Mouse (Mus musculus): ENCODE measurements around the gene Tlnrd1. TPM values are rescaled to one million over a fixed set of nuclear protein-coding genes. Genes with fewer than 3 reads are reported as not detected.

Gene Tlnrd1
- polyA plus RNA-seq, 1 experiment from 2014 or later = 12.8 TPM

DNA sequence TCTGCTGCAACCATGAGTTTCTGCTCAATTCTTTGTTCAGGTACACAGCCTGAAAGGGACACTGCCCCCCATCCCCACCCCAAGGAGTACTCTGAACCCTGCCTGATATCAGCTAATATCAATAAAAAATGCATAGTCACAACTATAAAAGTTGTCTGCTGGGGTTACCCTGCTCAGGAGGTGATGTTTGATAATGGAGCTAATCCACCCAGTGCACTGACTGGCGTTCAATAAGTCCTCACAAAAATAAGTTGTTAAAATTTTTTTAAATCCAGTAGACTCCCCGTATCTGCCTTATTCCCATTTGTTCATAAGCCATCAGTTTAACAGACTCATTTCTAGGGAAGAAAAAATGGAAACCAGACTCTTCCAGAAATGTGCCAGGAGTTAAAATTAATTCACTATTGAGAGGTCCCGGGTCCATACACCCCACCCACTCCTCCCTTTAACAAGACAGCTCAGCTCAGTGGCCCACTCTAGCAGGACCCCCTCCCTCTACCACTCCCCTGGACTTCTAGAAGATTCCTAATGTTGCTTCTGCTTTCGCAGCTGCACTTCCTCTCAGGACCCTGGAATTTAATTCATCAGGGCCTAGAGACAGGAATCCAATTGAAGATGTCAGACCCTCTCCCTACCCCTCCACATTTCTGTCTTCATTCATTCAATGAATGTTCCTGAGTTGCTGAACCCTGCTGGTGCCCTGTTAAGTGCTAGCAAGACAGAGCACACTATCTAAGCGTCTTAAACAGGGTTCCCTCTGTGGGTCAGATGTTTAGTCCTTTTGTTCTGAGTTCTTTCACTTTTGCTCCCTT is 32.3 kb downstream of the Tlnrd1 start:
- no peaks in the 10 kb centered on the region for H3K36me3 ChIP-seq (ENCODE audit: insufficient read depth, low read length)
- H3K27ac ChIP-seq = no peak overlapping the region
- ATAC-seq (replicated peaks; ENCODE audit: low FRiP score, low read depth) (no peak), DNase-seq (ENCODE audit: low spot score) (peak; percentile 14)
- no peaks in the 10 kb centered on the region for H3K9me3 ChIP-seq (replicated peaks; ENCODE audit: low read length)
- TF ChIP-seq CTCF (IDR thresholded peaks at IDR 0.05; ENCODE audit: low read depth) = no peak
- H3K9ac ChIP-seq (ENCODE audit: low read depth, low read length) = no peak overlapping the region
- no peak overlapping the region for H3K4me2 ChIP-seq (ENCODE audit: low read length)
- WGBS = 63% methylated on average over 5 of the region's 5 CpGs
- peaks cover 4% of the 10 kb centered on the region; the same call in 1 of the 2 replicates for H3K4me1 ChIP-seq (replicated peaks; ENCODE audit: insufficient read depth, low read length)
- H3K27me3 ChIP-seq (ENCODE audit: insufficient read depth, low read length) = no peaks in the 10 kb centered on the region
- H3K4me3 ChIP-seq (replicated peaks; ENCODE audit: low read depth, low read length) = no peak overlapping the region

DNA sequence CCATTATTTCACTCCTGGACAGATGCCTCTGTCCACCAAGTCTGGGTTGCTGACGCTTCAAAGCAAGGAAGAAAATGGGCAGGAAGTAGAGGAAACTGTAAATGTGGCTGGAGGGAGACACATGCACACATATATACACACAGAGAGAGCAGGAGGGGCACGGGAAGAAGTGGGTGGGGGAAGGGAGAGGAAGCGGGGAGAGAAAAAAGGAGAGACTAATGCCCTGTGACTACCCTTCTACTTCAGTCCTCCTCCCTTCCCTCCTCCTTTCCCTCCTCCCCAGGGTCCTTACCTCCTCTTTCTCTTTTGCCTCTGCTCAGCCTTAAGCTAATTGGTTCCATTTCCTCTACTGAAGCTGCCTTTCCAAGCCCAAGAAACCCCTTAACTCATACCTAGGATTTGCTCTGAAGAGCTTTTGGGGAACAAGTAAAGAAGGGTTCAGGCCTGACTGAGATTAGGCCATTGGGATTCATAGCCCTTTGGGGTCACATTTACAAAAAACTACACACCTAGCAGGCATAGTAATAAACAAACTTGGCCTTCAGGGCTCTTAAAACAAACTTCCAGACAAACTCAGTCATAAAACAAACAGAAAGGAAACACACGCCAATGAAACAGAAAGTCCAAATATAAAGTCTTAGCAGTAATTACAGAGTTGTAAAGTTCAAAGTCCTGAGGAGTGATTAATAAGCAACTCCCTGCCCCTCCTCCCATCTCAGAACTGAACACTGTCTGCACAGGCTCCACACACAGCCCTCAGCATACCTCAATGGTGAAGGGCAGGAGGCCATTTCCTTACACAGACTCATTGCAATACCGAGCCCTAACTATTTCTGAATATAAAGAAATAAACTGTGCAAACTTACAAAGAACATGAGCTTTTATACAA is 36.7 kb downstream of the Tlnrd1 start:
- Histone ChIP-seq H3K4me1 (replicated peaks; ENCODE audit: insufficient read depth, low read length) (peaks cover 4% of the 10 kb centered on the region; the same call in 1 of the 2 replicates), H3K9ac (ENCODE audit: low read depth, low read length) (no peak overlapping the region), H3K27ac (peak overlapping the region; percentile 67), H3K4me3 (replicated peaks; ENCODE audit: low read depth, low read length) (no peak overlapping the region), H3K36me3 (ENCODE audit: insufficient read depth, low read length) (no peaks in the 10 kb centered on the region), H3K4me2 (ENCODE audit: low read length) (no peak overlapping the region), H3K9me3 (replicated peaks; ENCODE audit: low read length) (no peaks in the 10 kb centered on the region), H3K27me3 (ENCODE audit: insufficient read depth, low read length) (no peaks in the 10 kb centered on the region)
- DNase-seq (ENCODE audit: low spot score) = peak; percentile 81
- 28% methylated on average over 5 of the region's 5 CpGs for WGBS
- TF ChIP-seq CTCF (IDR thresholded peaks at IDR 0.05; ENCODE audit: low read depth) = no peak
- peak; percentile 89 for ATAC-seq (replicated peaks; ENCODE audit: low FRiP score, low read depth)

DNA sequence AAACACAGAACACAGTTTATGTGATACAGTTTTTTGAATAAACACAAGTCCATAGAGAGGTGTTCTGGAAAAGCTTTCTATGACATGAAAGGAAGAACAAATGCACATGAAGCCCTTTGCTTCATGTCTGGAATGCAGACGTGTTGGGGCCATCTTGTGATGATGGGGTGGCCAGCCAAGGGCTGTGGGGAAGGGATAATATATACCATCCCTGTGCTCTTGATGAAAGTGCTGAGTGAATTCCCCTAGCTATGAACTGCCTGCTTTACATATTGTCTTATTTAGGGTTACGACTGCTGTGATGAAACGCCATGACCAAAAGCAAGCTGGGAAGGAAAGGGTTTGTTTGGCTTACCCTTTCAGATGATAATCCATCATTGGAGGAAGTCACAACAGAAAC is 39.3 kb downstream of the Tlnrd1 start:
- Histone ChIP-seq H3K27me3 (ENCODE audit: insufficient read depth, low read length) (no peaks in the 10 kb centered on the region), H3K9me3 (replicated peaks; ENCODE audit: low read length) (no peaks in the 10 kb centered on the region), H3K4me3 (replicated peaks; ENCODE audit: low read depth, low read length) (no peak overlapping the region), H3K4me1 (replicated peaks; ENCODE audit: insufficient read depth, low read length) (peaks cover 4% of the 10 kb centered on the region; the same call in 1 of the 2 replicates), H3K27ac (no peak overlapping the region), H3K4me2 (ENCODE audit: low read length) (no peak overlapping the region), H3K36me3 (ENCODE audit: insufficient read depth, low read length) (no peaks in the 10 kb centered on the region), H3K9ac (ENCODE audit: low read depth, low read length) (no peak overlapping the region)
- no peak for DNase-seq (ENCODE audit: low spot score)
- ATAC-seq (replicated peaks; ENCODE audit: low FRiP score, low read depth) = no peak
- TF ChIP-seq CTCF (IDR thresholded peaks at IDR 0.05; ENCODE audit: low read depth) = no peak
- 94% methylated on average over 3 of the region's 3 CpGs for WGBS

DNA sequence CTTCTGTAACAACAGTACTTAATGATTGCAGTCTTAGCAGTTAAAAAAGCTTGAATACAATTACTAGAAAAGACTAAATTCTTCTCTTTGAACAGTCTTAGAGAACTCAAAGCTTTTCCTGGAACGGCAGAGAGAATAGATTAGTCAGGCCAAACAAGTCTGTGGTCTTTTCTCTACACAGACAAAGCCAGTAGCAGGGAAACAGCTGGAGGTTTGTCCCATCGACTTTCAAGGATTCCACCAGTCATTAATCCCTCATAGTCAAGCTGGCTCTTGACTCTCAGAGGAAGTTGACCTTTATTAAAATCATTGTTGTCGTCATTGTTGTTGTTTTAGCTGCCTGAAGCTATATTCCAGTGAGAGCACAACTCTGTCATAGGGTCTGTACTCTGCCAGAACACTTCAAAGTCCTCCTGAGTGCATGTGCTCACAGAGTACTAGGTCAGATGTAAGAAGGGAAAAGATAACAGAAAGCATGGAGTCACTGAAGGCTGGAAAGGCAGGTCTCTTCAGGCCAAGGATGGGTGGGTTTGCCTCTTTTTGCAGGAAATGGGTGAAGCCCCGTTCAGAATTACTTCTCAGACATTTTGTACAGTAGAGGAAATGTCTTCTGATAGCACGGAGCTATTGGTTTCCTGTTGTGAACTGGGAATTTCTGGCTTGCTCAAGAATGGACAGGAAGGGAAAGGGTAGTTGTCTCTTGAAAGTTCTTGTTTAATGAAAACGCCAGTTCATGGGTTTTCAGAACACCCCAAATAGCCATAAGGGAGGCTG is 41.4 kb downstream of the Tlnrd1 start:
- peak overlapping the region; percentile 66 for H3K27ac ChIP-seq
- ATAC-seq (replicated peaks; ENCODE audit: low FRiP score, low read depth) = peak; percentile 40; the same call in 1 of the 2 replicates
- DNase-seq (ENCODE audit: low spot score) = peak; percentile 70
- no peak for TF ChIP-seq CTCF (IDR thresholded peaks at IDR 0.05; ENCODE audit: low read depth)
- 54% methylated on average over 6 of the region's 6 CpGs for WGBS
- H3K4me3 ChIP-seq (replicated peaks; ENCODE audit: low read depth, low read length) = no peak overlapping the region
- H3K4me1 ChIP-seq (replicated peaks; ENCODE audit: insufficient read depth, low read length) = no peaks in the 10 kb centered on the region; the same call in 1 of the 2 replicates
- H3K4me2 ChIP-seq (ENCODE audit: low read length) = no peak overlapping the region
- H3K27me3 ChIP-seq (ENCODE audit: insufficient read depth, low read length) = no peaks in the 10 kb centered on the region
- no peak overlapping the region for H3K9ac ChIP-seq (ENCODE audit: low read depth, low read length)
- H3K36me3 ChIP-seq (ENCODE audit: insufficient read depth, low read length) = no peaks in the 10 kb centered on the region
- no peaks in the 10 kb centered on the region for H3K9me3 ChIP-seq (replicated peaks; ENCODE audit: low read length)

DNA sequence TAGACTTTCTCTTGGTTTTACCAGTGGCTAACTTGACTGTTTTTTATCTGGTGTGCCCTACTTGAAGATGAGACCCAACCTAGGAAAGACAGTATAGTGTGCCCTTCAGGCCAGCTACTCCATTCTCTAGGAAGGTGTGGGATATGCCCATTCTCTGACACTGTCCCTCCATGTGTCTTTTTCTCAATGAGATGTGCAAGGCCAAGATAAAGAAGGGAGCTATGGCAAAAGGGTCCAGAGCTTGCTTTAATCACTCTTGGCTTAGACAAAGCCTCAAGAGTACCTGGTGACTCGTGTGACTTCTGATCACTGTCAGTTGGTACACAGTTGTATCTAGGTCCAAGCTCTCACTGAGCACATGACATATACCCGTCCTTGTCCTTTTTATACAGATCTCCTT is 44.0 kb downstream of the Tlnrd1 start:
- Histone ChIP-seq H3K4me1 (replicated peaks; ENCODE audit: insufficient read depth, low read length) (no peaks in the 10 kb centered on the region), H3K9me3 (replicated peaks; ENCODE audit: low read length) (no peaks in the 10 kb centered on the region), H3K4me2 (ENCODE audit: low read length) (no peak overlapping the region), H3K27me3 (ENCODE audit: insufficient read depth, low read length) (no peaks in the 10 kb centered on the region), H3K4me3 (replicated peaks; ENCODE audit: low read depth, low read length) (no peak overlapping the region), H3K27ac (no peak overlapping the region), H3K36me3 (ENCODE audit: insufficient read depth, low read length) (no peaks in the 10 kb centered on the region), H3K9ac (ENCODE audit: low read depth, low read length) (no peak overlapping the region)
- DNase-seq (ENCODE audit: low spot score) = no peak
- WGBS = 91% methylated on average over 2 of the region's 2 CpGs
- no peak for ATAC-seq (replicated peaks; ENCODE audit: low FRiP score, low read depth)
- TF ChIP-seq CTCF (IDR thresholded peaks at IDR 0.05; ENCODE audit: low read depth) = no peak
